Mouse (Mus musculus) gastrocnemius, postnatal 25 days (tissue): ENCODE measurements around the gene Vmn1r165. TPM values are rescaled to one million over a fixed set of nuclear protein-coding genes. Genes with fewer than 3 reads are reported as not detected.
"Not testable (repeated sequence)": the region's sequence is repeated elsewhere in the genome, so short reads cannot be mapped to it uniquely, and the experiment has no call there.

Experiments used
- DNase-seq: peaks from one replicate; pipeline ENCODE4 v3.0.0; 2022
- long read RNA-seq, 2 experiments: library from polyadenylated mRNA; stranded (forward); transcript quantifications; one replicate each; pipeline ENCODE4 v2.0.0; 2021
- total RNA-seq, 2 experiments: library from RNA; stranded (reverse); gene quantifications; 1 replicate in 1 of 2; 2 replicates in 1 of 2; pipeline ENCODE4 v1.2.3; 2021

Vmn1r165 gene
- not detected for total RNA-seq
- long read RNA-seq, experiment 1: 0 reads
- long read RNA-seq, experiment 2: 0 reads

- DNase-seq: not testable (repeated sequence)
Observed at GRCm38 (mm10) chr7:23217032-23217431, at the start of gene Vmn1r165. Vmn1r165 (plus strand) TSS chr7:23217332.

DNA sequence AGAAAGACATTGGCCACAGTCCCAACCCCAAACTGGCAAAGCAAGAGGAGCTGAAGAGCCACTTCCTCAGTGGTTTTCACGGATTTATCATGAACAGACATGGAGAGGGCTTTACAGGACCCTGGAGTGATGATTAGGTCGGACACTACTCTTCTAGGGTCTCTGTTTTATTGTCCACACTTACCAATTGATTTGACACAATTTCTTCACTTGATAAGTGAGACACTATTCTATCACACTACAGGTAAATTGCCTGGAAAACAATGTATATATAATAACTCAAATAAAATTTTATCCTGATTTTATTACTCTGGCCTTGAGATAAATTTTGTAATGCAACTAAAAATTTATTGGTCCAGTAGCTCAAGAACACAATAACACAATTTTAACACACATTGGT, 34.5 kb downstream of the Vmn1r165 start, which contains the start of gene Vmn1r166:
Gene Vmn1r166 (minus strand): TSS at position 101 of the 400 bp plus-strand sequence.
- not testable (repeated sequence) for DNase-seq

Other genes with a start within 250 kb of the Vmn1r165 start
- gene Gm4214, start 232.7 kb upstream of the Vmn1r165 start, total RNA-seq: not detected
- not detected for gene Gm4216, start 197.4 kb upstream of the Vmn1r165 start, total RNA-seq
- gene Vmn1r163, start 161.8 kb upstream of the Vmn1r165 start, total RNA-seq: not detected
- not detected for gene Gm8720, start 149.9 kb upstream of the Vmn1r165 start, total RNA-seq
- gene Gm10662, start 72.9 kb upstream of the Vmn1r165 start, total RNA-seq: not detected
- not detected for gene Vmn1r166, start 34.4 kb downstream of the Vmn1r165 start, total RNA-seq
- not detected for gene Gm6902, start 61.6 kb downstream of the Vmn1r165 start, total RNA-seq
- gene Nlrp4e, start 83.9 kb downstream of the Vmn1r165 start, total RNA-seq: not detected
- under 1 TPM in 1 of 2 experiments, not detected in 1; 0.10 TPM for gene Nlrp5, start 168.6 kb downstream of the Vmn1r165 start, total RNA-seq